Mouse (Mus musculus) brain, embryonic 14.5 days (tissue): ENCODE data around the gene Olfml2b.

Source experiments
- CTCF ChIP-seq: fragments of 200-500 bp; IDR thresholded peaks from 2 replicates; pipeline ENCODE4 v1.5.1; 2012; ENCODE audit warnings: inconsistent platforms, mild to moderate bottlenecking, moderate library complexity, borderline replicate concordance; ENCODE audit not compliant: insufficient read depth, insufficient read length; ENCODE audit errors: extremely low read depth
- POLR2A ChIP-seq: fragments of 200-500 bp; IDR thresholded peaks from 2 replicates; pipeline ENCODE4 v1.6.1; 2012; ENCODE audit warnings: mild to moderate bottlenecking, inconsistent platforms, borderline replicate concordance; ENCODE audit not compliant: poor library complexity, insufficient read depth, insufficient read length, severe bottlenecking; ENCODE audit errors: extremely low read depth

DNA sequence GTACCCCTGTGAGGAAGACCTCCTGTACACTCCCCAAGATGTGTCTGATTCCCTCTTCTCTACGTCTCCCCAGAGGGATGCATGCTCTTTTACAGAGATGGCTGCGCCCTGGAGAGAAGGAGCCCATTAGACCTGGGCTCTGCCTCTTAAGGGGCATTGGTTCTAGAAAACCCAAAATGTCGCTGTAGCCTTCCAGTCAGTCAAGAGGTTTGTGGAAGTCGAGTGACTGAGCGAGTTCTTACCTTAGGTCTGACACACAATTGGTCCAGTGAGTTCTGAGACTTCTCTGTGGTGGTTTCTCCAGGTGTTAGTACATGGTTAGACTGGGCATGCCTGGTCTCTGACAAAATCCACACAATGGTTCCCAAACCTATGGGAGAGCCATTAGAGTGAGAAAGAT is 12.8 kb upstream of the Olfml2b start:
- no peak for TF ChIP-seq CTCF
- TF ChIP-seq POLR2A: no peak
